Mouse (Mus musculus) ES-E14 (cell line): ENCODE data around the gene Piezo1.

Experiments used
- CHD2 ChIP-seq: IDR thresholded peaks from 2 replicates; pipeline ENCODE4 v1.6.1; 2014; ENCODE audit warnings: mild to moderate bottlenecking, low read depth, low read length, inconsistent platforms
- MAFK ChIP-seq: IDR thresholded peaks from 2 replicates; pipeline ENCODE4 v1.6.1; 2014; ENCODE audit warnings: mild to moderate bottlenecking, low read depth, low read length, inconsistent platforms; ENCODE audit not compliant: insufficient read depth
- ZC3H11A ChIP-seq: IDR thresholded peaks from 2 replicates; pipeline ENCODE4 v1.6.1; 2012; ENCODE audit warnings: low read depth, mild to moderate bottlenecking, inconsistent platforms, low read length, borderline replicate concordance
- ZNF384 ChIP-seq: IDR thresholded peaks from 2 replicates; pipeline ENCODE4 v1.6.1; 2012; ENCODE audit warnings: low read depth, low read length, inconsistent platforms

- TF ChIP-seq CHD2, result no peak
- no peak for TF ChIP-seq ZC3H11A
- TF ChIP-seq ZNF384, result no peak
- TF ChIP-seq MAFK, result no peak
Measured at GRCm38 (mm10) chr8:122586749-122587148, 35.6 kb upstream of the Piezo1 start.
